Mouse (Mus musculus) heart, postnatal 14 days (tissue): ENCODE measurements at regions not wholly inside any gene's neighbourhood (a gene's known extent, or its start where the extent isn't known, plus 50 kb on each side); places are given as distances from the start of the nearest gene placed in this dataset.
"Not testable (repeated sequence)": the region's sequence is repeated elsewhere in the genome, so short reads cannot be mapped to it uniquely, and the experiment has no call there.

ENCODE experiments used
- DNase-seq, 2 experiments: peaks; one replicate each; pipeline ENCODE4 v3.0.0; 2021 to 2022
- intact Hi-C: fragments of 180-260 bp; cut with DNase I; formaldehyde crosslinking; loops from one replicate; pipeline ENCODE4 v1.15.1; 2025

DNA sequence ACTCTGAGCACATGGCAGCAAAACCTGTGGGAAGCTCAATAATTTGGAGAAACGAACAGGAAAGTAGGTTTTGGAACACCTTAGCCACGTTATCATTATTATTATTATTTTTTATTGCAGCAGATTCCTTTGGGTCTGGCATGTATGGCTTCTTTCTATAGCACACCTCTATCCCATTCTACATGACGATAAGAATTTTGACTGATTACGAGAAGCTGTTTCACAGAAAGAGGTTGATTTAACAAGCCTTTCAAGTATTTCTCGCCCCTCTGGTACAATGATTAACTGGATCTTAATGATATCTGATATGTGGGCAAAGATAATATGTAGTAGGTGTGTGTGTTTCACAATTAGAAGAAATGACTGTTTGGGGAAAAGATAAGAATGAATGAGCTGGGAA is 191.6 kb downstream of the Wdr20rt start:
- intact Hi-C loops: no loop called here

DNA sequence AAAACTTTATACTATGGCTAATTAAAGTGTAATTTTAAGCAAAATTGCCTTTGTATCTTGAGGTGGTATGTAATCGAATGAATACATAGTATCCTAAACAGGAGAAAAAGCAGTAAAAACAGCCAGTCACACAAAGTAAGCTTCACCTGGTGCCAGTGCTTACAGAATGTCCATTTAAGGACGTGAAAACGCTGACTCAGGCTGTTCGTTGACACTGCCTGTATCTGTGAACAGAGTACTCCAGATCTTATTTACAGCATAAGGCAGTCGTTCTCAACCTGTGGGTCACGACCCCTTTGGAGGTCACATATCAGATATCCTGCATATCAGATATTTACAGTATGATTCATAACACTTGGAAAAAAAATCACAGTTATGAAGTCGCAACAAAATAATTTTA is 194.8 kb downstream of the Wdr20rt start:
- DNase-seq: no peak
- intact Hi-C loops: no loop called here

More for the DNA sequence above, 191.6 kb downstream of the Wdr20rt start:
- no peak for DNase-seq

DNA sequence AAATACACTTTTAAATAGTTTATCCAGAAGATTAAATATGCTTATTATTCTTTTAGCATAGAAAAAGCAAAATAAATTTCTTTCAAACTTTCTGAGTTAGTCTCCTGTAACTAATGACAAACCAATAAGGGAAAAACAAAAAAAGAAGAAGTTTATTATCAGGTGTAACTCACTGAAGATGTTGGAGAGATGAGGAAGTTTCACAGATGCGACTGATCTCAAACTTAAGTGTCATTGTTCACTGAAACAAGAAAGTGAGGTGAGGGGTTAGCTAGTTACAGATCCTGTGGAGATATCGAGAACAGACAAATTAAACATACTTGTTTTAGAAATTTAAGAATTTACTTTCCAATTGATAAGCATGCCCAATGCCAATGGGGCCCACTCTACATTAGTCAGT is 199.2 kb downstream of the Wdr20rt start:
- no peak for DNase-seq
- intact Hi-C loops: no loop called here

DNA sequence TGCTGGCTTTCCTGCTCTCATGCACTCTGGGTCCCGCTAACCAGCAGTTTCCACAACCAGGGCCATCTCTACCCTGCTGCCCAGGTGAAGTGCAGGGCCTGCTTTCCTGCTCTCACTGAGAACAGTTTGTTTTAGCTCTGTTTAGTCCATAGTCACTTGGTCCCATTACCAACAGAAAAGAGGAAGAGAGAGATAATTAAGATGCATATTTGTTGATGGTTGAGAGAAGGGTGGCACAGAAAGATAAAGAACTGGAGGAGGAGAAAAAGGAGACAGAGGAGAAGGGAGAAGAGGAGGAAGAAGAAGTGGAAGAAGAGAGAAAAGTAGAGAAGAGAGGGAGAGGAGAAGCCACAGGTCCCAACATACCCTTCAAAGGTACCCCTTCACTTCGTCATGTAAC is 200.1 kb downstream of the Wdr20rt start:
- intact Hi-C loops: no loop called here

DNA sequence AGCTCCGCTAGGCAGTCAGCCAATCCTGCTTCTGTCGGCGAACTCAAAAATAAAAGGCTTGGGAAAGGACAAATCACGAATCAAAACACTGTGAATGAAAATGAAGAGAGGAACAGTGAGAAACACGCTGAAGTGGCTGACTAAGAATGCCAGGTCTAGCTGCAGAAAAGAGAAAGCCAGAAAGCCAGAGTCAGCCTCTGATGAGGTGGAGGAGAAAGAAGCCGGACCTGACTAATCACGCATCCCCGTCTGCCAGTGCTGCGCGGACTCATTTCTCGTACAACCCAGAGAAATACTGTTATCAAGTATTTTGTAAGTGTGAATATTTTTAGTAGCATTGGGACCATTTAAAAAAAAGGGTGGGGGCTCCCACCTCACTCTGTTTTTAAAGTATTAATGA is 201.6 kb downstream of the Wdr20rt start:
- intact Hi-C loops: no loop called here
- peak in 1 of 2 experiments; percentile 1 for DNase-seq

More for the DNA sequence above, 200.1 kb downstream of the Wdr20rt start:
- DNase-seq: no peak

DNA sequence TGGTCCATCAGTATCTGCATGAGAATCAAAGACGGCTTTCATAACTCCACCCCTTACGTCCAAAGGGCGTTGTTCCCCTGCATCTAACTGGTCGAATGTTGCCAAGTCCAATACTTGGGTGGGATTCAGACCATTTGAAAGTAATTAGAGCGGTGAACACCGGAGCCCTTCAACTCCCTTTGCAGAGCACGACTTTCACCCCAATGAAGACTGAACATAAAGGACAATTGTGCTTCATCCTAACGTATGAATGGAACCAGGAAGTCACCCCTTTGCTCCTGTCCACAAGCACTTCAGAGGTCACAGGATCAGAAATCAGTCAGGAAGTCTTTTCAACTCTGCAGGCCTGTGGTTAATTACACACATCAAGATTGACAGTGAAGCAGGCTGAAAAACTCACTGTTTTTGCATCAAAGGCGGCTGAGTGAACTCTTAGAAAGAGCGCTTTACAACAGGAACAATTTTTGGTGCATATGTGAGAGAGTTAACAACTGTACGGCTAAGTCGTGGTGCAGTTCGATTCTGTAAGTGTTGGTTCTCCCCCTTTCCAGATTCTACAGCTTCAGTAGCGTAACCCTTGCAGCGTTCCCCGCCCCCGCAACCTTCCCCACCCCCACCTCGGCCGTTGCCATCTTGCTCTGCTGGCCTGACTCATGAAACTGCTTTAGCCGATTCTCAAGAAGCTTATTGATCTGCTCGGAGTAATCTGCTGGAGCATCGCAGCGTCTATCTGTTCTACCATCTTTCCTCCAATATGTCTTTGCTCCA is 203.1 kb downstream of the Wdr20rt start:
- intact Hi-C loops: no loop called here
- DNase-seq: no peak

DNA sequence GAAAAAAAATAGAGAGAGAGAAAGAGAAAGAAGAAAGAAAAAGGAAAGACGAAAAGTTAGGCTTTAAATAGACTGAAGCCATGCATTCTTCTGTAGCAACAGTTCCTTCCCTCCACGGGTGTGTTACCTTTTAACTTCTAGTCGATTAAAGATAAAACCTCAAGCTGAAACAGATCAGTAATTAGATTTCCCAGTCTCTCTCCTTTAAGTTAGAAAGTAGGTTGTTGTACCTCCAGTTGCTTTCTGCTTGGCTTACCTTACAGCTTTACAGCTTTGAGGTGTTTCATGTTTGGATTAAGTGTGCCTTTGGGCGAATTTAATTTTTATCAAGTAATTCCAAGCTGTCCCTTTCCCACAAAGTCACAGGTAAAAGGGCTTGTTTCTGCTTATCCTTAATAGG is 225.5 kb downstream of the Wdr20rt start:
- intact Hi-C loops: no loop called here
- no peak for DNase-seq

DNA sequence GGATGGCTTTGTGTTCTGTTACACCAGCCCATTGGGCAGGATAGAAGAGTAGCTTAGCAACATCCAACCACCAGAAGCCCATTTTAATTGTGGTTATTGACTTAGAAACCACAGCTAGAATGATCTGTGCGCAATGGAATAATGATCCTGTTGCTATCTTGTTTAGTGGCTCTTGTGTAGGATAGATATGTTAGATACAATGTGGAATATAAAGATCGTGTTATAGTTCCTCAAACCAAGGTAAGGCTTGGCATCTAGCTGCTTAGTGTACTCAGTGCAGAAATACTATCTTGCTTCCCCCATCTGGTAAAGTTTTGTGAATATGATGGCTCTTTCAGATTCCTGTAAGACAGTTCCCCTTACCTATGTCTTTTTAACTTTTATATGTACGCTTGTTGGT is 230.4 kb downstream of the Wdr20rt start:
- intact Hi-C loops: no loop called here
- DNase-seq: no peak

DNA sequence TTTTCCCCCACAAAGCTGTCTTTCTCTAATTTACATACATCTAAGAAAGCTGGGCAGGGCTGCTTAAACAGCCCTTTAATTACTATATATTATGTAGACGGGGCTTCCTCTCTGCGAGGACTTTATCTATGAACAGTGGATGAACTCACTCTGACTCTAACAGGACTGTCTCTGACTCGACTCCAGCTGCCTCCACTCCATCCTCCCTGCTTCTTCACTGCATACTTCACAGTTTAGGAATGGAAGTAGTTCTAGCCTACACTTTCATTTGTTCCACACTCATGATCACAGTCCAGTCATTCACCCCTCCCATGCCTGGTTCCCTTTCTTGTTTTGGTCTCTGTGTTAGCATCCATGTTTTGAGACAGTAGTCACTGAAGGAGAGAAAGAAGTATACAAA is 231.6 kb downstream of the Wdr20rt start:
- intact Hi-C loops: no loop called here
- no peak for DNase-seq

DNA sequence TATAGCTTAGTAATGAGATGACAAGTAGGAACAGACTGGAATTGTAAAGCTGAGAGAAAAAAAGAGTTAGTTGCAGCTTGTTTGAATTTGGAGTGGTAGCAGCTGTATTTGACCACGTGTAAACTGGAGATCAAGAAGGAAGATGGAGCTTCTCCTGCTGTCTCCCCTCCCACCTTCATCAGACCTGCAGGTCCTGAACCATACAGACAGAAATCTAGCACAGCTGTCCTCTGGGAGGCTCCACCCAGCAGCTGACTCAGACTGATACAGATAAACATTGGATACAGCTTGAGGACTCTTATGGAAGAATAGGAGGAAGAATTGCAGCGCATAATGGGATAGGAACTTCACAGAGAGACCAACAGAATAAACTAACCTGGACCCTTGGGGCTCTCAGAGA is 238.9 kb downstream of the Wdr20rt start:
- DNase-seq: no peak
- intact Hi-C loops: no loop called here

DNA sequence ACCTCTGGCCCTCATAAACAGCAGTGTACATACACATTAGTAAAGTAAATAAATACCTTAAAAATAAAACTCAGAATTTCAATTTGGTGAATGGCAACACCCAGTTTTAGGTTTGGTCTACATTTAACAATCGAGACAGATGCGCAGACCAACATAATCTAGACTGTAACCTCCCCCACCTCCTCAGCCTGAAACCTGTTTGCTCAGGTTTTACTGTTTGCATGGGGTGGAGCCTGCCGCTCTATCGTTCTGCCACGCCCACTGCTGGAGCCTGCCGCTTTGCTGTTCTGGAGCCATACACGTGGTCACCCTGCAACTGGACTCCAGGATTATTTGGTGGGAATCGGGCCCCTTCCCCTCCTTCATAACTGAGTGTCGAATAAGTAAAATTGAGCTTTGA is 253.4 kb downstream of the Wdr20rt start:
- DNase-seq, intact Hi-C loops: not testable (repeated sequence)

DNA sequence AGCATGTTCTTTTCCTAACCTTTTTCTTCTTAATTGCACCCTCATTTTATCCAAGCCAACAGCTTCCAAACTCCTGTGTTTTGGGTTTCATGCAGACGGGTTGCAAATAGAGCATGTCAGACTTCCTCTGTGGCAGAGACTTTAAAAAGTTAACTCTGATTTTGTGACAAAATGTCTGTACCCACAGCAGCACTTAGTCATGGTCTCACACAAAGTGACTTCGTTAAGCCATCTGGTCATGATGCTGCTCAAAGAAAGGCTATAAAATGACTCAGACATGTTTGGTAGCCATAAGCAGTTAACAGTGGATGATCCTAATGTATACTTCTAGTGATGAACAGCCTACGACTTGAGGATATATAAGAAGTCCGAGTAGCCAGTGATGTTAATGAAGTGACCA is 255.5 kb downstream of the Wdr20rt start:
- intact Hi-C loops: no loop called here
- DNase-seq: no peak

DNA sequence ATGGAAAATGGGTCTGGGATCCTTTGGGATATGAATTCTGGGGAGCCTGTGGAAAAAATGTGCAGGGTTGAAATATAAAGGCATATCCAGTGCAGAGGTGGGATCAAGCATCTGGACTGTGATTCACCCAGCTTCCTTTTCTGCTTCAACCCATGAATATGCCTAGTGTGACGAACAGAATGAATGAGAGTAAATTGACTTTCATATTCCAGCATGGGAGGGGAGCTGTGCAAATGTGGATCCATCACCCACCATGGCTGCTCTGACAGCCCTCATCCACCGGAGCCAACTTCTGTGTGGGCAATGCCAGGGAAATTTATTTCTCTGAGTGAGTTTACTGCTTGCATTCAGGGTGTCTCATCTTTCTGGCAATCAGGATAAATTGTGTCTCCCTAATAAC is 265.8 kb downstream of the Wdr20rt start:
- DNase-seq: no peak
- intact Hi-C loops: no loop called here

DNA sequence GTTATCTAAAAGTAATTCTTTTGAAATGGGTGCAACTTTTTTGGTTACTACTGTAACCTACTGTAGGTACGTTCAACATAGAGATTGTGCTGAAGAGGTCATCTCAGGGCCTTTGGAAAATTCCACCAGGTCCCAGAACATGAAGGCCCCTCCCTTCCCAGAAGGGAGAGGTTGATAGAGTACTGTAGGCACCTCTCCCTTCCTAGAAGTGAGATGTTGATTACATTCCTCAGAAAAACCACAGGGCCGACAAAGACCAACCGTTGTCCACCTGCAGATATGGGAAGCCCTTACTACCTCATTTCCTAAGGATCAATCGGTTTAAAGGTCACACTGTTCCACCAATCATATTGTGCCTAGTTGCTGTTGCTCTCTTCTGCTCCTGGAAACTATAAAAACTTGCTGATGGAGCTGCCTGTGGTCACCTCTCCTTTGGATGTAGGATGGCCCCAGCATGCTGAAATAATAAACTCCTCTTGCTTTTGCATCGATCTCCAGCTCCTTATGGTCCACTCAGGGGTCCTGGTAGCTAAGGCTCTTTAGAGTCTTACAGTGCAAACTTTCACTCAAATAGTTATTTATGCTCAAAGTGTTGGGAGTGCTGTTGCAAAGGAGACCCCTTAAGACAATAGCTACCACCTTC is 269.2 kb downstream of the Wdr20rt start:
- intact Hi-C loops: no loop called here
- DNase-seq: no peak

DNA sequence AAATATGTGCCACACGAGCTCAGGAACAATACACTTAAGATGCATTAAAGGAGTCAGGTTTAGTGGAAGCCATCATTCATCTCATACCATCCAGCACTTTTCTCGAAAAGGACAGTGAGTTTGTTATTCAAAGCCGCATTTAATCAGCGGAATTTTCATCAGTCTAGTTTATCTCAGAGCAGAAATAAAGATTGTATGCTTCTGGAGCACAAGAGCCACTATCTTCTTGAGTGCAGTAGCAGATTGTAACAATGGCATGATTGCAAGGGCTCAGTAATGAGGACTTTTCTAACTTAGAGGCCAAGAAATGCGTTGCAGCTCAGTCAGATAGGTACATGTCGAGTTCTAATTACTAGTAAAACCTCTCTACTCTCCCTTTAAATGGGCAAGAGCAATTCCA is 271.3 kb downstream of the Wdr20rt start:
- no peak for DNase-seq
- intact Hi-C loops: no loop called here

DNA sequence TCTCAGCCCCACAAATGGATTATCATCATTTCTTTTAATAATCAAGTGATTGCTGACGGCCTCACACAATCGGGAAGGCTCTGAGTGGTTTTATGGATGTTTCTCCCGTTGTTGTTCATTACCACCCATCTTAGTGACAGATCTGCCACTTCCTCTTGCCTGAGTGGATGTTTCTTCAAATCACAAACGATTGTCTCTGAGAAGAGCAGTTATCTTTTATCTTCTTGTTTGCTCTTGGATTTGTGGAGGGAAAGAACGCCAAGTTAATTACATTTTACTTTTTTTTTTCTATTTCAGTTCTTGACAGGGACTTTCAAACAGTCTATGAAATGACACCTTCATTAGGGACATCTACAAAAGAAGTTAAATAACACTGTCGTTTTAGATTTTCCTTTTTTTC is 272.3 kb downstream of the Wdr20rt start:
- intact Hi-C loops: no loop called here
- no peak for DNase-seq

DNA sequence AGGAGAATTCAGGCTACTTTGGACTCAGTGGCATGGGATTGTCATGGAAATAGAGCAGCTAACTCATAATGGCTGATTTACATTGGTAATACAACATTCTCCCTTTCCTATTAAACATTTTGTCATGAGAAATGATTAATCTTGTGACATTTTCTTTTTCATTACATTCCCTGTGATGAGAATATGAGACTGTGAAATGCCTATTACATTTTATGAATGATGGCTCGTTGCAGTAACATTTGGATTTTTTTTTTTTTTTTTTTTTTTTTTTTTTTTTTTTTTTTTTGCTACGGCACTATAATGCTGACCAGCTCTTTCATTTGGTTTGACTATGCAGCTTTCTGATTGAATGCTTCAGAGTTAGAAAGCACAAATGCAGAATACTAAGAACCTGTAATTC is 276.1 kb downstream of the Wdr20rt start:
- intact Hi-C loops: no loop called here

DNA sequence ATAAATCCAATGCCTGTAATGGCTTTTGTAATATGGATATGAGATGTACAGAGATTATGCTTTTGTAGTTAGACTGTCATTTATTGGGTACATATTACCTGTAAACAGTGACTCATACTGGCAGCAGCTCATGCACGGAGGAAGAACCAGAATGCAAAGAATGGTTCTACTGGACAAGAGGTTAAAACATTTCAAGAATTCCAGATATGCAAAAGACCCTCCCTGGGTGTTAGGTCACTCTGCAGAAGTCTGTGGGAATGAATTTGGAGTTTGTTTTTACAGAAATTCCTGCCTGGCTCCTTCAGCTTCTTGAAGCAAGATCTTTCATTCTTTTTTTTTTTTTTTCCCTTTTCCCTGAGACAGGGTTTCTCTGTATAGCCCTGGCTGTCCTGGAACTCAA is 276.7 kb downstream of the Wdr20rt start:
- intact Hi-C loops: no loop called here
- DNase-seq: no peak

More for the DNA sequence above, 276.1 kb downstream of the Wdr20rt start:
- DNase-seq: no peak

DNA sequence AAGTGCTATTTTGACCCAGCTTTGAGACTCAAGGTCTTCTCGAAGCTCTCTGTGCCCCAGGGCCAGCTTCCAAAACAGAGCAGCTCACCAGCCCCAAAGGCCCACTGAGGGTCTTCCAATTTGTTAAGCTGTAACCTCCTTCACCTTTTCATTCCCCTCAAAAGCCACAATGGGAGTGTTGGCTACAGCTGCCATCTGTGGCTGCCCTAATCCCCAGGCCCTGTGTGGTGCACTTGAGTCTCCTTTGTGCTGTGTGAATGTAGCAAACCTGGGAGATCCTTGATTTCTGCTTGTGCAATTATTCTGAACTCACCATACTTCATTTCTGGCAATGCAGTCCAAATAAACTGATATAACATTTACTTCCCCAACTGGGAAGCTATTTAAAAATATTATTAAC is 287.8 kb downstream of the Wdr20rt start:
- intact Hi-C loops: no loop called here
- no peak for DNase-seq

DNA sequence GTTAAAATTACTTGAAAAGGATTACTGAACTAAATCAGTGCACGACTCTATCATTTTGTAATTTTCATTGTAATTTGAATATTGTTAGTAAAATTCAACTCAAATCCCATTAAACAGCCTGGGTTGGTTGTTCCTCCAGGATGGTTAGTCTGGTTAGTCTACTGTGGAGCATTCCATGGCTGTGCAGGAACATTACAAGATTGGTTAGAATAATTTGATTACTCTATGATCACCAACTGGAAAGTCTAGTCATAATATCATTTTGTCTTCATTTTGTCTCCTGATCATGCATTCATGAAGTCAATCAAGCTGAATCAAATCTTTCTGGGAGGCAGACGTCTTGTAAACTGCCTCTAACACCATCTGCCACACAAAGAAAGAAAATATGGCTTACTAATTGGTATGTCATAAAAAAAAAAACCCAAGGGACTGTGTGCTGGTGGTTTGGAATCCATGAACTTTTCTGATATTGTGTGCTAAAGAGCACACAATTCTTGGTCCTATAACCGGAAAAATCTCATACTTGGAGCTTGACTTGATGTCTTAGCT is 308.9 kb downstream of the Wdr20rt start:
- intact Hi-C loops: no loop called here
- no peak for DNase-seq

DNA sequence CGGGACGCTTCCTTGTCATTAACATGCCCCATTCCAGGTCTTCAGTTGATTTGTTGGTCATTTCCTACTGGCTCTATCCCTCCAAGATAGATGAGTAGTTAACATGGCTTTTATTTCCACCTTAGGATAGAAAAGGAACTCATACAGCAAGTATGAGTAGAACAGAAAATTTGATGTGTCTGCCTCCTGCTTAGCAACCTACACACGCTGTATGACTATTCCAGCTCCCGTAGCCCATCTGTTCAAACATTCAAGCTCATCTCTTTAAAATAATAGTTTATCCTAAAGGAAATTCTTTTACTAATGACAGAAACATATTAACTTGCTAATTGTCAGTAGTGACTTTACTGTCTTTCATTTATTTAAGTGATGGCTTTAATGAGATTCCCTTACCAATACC is 323.0 kb downstream of the Wdr20rt start:
- intact Hi-C loops: no loop called here
- DNase-seq: no peak

DNA sequence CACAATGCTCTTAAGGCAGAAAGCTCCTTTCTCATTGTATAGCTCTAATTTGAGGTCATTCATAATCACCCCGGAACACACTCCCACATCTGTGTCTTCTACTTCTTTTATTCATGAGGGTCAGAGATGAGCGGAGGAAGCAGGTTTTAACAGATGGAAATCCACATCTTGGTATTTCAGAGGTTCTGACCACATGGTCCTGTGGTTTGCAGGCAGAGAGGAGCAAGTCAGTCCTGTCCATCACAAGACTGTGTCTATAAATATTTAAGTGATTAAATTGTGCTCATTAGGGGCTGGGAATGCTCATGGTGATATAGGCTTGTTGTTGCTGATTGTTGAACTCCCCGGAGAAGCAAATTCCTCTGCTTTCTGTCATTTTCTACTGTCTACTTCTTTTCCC is 326.9 kb downstream of the Wdr20rt start:
- no peak for DNase-seq
- intact Hi-C loops: no loop called here
